Mouse (Mus musculus): Measurements from ENCODE around the gene Papolb.

- TF ChIP-seq CTCF (IDR thresholded peaks at IDR 0.05; ENCODE audit: extremely low read depth, insufficient read depth, low read length) (no peak), POLR2A (IDR thresholded peaks at IDR 0.05; ENCODE audit: extremely low read depth, insufficient read depth, low read length) (no peak)
Observed at GRCm38 (mm10) chr5:142549961-142550705, 20.3 kb upstream of the Papolb start.

All from cortical plate, adult 2 months (tissue).